Mouse (Mus musculus) stomach, postnatal 0 days (tissue): ENCODE results near the gene Perm1. TPM values are rescaled to one million over a fixed set of nuclear protein-coding genes. Genes with fewer than 3 reads are reported as not detected.

ENCODE experiments used
- ATAC-seq: fragments of 200-750 bp; cut with Nextera tagmentation; 2 replicates; pipeline ENCODE4 v1.8.0; 2017; ENCODE audit not compliant: low FRiP score, low TSS enrichment
- DNase-seq: peaks from one replicate; pipeline ENCODE4 v3.0.0-alpha.2; 2016; ENCODE audit warnings: low spot score
- H3K27ac ChIP-seq: fragments of 300-500 bp; sonication (generic); replicated peaks from 2 replicates; pipeline ENCODE4 v1.5.1; 2014; ENCODE audit warnings: mild to moderate bottlenecking, control low read depth
- H3K27me3 ChIP-seq: fragments of 300-500 bp; sonication (generic); 2 replicates; pipeline ENCODE4 v1.6.1; 2014; ENCODE audit warnings: low read length; ENCODE audit not compliant: control insufficient read depth, insufficient read depth
- H3K36me3 ChIP-seq: fragments of 300-500 bp; sonication (generic); 2 replicates; pipeline ENCODE4 v1.6.1; 2014; ENCODE audit warnings: low read length, mixed read lengths; ENCODE audit not compliant: control insufficient read depth, insufficient read depth
- H3K4me1 ChIP-seq: fragments of 300-500 bp; sonication (generic); replicated peaks from 2 replicates; pipeline ENCODE4 v1.6.1; 2014; ENCODE audit warnings: antibody characterized with exemption; ENCODE audit not compliant: control insufficient read depth, insufficient read depth
- H3K4me2 ChIP-seq: fragments of 300-500 bp; sonication (generic); replicated peaks from 2 replicates; pipeline ENCODE4 v1.6.1; 2014; ENCODE audit warnings: low read depth, mild to moderate bottlenecking, control low read depth, moderate library complexity
- H3K4me3 ChIP-seq: fragments of 300-500 bp; sonication (generic); 2 replicates; pipeline ENCODE4 v1.5.1; 2014; ENCODE audit warnings: low read depth, low read length, control low read depth
- H3K9ac ChIP-seq: fragments of 300-500 bp; sonication (generic); 2 replicates; pipeline ENCODE4 v1.6.1; 2014; ENCODE audit warnings: mild to moderate bottlenecking, low read length, control low read depth, mixed read lengths
- H3K9me3 ChIP-seq: fragments of 300-500 bp; sonication (generic); 2 replicates; pipeline ENCODE4 v1.6.1; 2016; ENCODE audit warnings: low read length; ENCODE audit not compliant: control insufficient read depth
- CTCF ChIP-seq: IDR thresholded peaks from 2 replicates; pipeline ENCODE4 v1.5.1; 2016; ENCODE audit warnings: antibody characterized with exemption, low read depth, mild to moderate bottlenecking, moderate library complexity
- EP300 ChIP-seq: optimal IDR thresholded peaks from 2 replicates; pipeline ENCODE3; 2016; ENCODE audit warnings: antibody characterized with exemption
- WGBS: fragments of 180-500 bp; shearing (Covaris S2); extraction: QIAGEN DNeasy Blood & Tissue Kit; methylation state at CpG from one replicate; pipeline ENCODE4 v1.1.7; 2014; 5-methylcytosine and 5-hydroxymethylcytosine counted together
- polyA plus RNA-seq: library from polyadenylated mRNA; unstranded; fragments of >200 nt; fragmentation: Nextera tagmentation; extraction: Ambion mirVana; gene quantifications from 2 replicates; pipeline ENCODE4 v1.2.1, GENCODE M21; 2015

Gene Perm1
- polyA plus RNA-seq, 1 experiment from 2014 or later, result 4.0 TPM

DNA sequence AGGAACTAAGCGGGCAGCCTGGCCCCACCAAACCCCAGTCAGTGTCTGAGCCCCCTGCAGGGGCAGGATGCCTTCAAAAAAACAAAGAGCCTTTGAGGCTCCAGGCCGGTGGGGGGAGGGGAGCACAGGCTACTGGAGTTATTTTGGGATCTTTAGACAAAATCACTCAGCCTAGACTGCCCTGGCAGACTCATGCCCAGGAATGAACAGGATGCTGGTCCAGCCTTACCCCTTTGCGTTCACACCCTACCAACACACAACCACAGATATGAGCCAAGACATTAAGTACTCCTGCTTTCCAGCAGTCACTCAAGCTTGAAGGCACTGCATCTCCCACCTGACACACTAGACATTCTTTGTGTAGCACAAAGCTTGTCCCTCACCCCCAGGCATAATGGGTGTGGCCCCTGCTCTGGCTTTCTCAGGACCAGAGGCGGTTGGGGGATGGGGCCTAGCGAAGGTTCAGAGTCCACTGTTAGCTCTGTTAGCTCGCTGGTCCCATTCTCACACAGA is 26.8 kb upstream of the Perm1 start:
- Histone ChIP-seq H3K27me3 (no peaks in the 10 kb centered on the region), H3K27ac (no peak overlapping the region), H3K36me3 (no peaks in the 10 kb centered on the region), H3K4me1 (peaks cover 9% of the 10 kb centered on the region; the same call in 1 of the 2 replicates), H3K4me2 (no peak overlapping the region), H3K9ac (no peak overlapping the region), H3K9me3 (no peaks in the 10 kb centered on the region), H3K4me3 (no peak overlapping the region)
- TF ChIP-seq CTCF (no peak), EP300 (no peak)
- ATAC-seq, result peak; percentile 60
- WGBS, result 42% methylated on average over 6 of the region's 6 CpGs
- peak; percentile 84 for DNase-seq

DNA sequence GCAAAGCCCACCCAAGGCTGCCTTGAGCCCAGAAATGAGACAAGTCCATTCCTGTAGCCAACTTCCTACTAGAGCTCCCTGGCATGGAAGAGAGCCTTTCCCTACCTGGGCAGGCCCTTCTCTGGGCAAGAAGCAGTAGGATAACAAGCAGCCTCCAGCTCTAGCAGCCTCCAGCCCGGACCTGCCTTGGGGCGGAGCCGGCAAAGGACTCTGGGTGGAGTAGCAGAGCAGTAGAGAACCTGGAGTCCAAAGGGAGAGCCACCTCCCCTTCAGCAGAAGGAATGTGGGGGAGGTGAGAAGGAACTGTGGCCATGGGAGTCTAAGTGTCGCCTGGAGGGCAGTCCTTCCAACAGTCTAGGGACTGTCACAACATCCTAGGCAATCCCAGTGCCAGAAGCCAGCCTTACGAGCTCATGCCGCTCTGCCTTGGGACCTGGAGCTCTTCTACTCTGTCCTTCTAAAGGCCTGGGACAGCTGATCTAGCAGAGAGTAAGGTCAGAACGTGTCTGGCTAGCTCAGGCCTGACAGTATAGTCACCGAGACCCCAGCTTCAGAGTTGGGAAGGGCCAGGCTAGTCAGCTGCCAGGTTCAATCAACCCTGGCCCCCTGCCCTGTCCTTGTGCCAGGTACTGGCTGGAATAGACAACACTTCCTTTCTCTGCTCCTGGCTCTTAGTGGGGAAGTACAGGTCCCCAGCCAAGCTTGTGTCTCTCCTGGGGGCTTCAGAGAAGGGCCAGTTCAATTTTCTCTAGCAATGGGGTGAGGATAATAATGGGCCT is 23.1 kb upstream of the Perm1 start:
- no peaks in the 10 kb centered on the region for H3K9me3 ChIP-seq
- no peaks in the 10 kb centered on the region; the same call in 1 of the 2 replicates for H3K36me3 ChIP-seq
- no peak overlapping the region; the same call in 1 of the 2 replicates for H3K9ac ChIP-seq
- ATAC-seq, result peak; percentile 77
- peaks cover 14% of the 10 kb centered on the region for H3K4me1 ChIP-seq
- H3K4me3 ChIP-seq, result no peak overlapping the region
- peak overlapping the region; percentile 87 for H3K27ac ChIP-seq
- DNase-seq, result peak; percentile 83
- 36% methylated on average over 8 of the region's 8 CpGs for WGBS
- H3K4me2 ChIP-seq, result 0 out of 2 replicates have a peak overlapping the region, but pooled peaks have one; percentile 11
- TF ChIP-seq EP300, result no peak
- peak; percentile 21; the same call in 1 of the 2 replicates for TF ChIP-seq CTCF
- H3K27me3 ChIP-seq, result no peaks in the 10 kb centered on the region

DNA sequence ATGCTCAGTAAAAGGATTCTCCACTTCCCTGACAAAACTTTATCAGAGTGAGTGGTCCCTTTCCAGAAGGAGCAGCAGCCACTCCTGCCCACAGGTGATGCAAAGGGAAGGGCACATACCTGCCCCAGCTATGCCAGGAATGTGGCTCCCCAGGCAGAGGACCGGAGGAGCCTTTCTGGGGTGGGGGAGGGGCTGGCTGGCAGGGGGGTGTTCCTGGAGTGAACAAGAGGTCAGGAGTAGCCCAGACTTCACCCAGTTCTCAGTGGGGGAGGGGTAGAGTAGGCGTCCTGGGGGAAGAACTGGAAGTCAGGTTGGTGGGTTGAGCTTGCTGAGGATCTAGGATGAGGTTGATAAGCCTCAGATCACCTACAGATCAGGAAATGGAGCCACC is 22.5 kb upstream of the Perm1 start:
- ATAC-seq (no peak), DNase-seq (peak; percentile 52)
- TF ChIP-seq CTCF (no peak), EP300 (no peak)
- Histone ChIP-seq H3K4me1 (peaks cover 14% of the 10 kb centered on the region), H3K9me3 (no peaks in the 10 kb centered on the region), H3K4me2 (0 out of 2 replicates have a peak overlapping the region, but pooled peaks have one; percentile 11), H3K27me3 (no peaks in the 10 kb centered on the region), H3K9ac (no peak overlapping the region), H3K4me3 (no peak overlapping the region), H3K36me3 (no peaks in the 10 kb centered on the region; the same call in 1 of the 2 replicates), H3K27ac (peak overlapping the region; percentile 87)
- 29% methylated on average over 2 of the region's 2 CpGs for WGBS

GRCm38 (mm10) chr4:156193906-156194305 is 21.8 kb upstream of the Perm1 start:
- no peak for ATAC-seq
- no peak overlapping the region for H3K4me2 ChIP-seq
- H3K27ac ChIP-seq, result peak overlapping the region; percentile 24; the same call in 1 of the 2 replicates
- H3K4me3 ChIP-seq, result no peak overlapping the region
- 67% methylated on average over 5 of the region's 5 CpGs for WGBS
- peaks cover 14% of the 10 kb centered on the region for H3K4me1 ChIP-seq
- DNase-seq, result no peak
- H3K9ac ChIP-seq, result no peak overlapping the region
- no peaks in the 10 kb centered on the region for H3K9me3 ChIP-seq
- no peaks in the 10 kb centered on the region for H3K27me3 ChIP-seq
- TF ChIP-seq EP300, result no peak
- TF ChIP-seq CTCF, result no peak
- no peaks in the 10 kb centered on the region; the same call in 1 of the 2 replicates for H3K36me3 ChIP-seq

DNA sequence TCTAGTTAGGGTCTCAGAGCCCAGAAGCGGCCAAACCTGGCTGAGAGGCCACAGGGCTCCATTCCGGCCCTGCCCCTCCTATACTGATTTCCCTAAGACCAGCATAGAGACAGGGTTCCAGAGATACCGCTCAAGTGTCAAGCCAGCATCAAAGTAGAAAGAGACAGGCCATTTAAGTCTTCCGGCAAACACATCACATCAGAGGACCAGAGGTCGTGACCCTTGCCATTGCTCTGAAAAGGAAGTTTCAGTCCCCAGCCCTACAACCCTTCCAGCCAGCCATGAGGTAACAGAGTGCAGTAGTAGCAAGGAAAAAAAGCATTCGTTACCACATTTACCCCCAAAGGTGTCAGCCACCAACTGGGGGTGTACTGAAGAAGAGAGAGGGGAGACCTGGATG is 21.3 kb upstream of the Perm1 start:
- TF ChIP-seq EP300 (no peak), CTCF (no peak)
- Histone ChIP-seq H3K9me3 (no peaks in the 10 kb centered on the region), H3K27me3 (no peaks in the 10 kb centered on the region), H3K27ac (no peak overlapping the region), H3K4me3 (no peak overlapping the region), H3K4me1 (peaks cover 14% of the 10 kb centered on the region), H3K9ac (no peak overlapping the region), H3K4me2 (no peak overlapping the region), H3K36me3 (no peaks in the 10 kb centered on the region; the same call in 1 of the 2 replicates)
- 67% methylated on average over 6 of the region's 6 CpGs for WGBS
- DNase-seq (no peak), ATAC-seq (no peak)
